Mouse (Mus musculus) myocyte (in vitro differentiated cells): ENCODE results near the gene Rhoc.

Experiments
- POLR2A ChIP-seq: IDR thresholded peaks from one replicate; pipeline ENCODE4 v1.6.1; 2011; ENCODE audit warnings: low read depth, mild to moderate bottlenecking, control low read depth, moderate library complexity; ENCODE audit not compliant: insufficient read length
- SRF ChIP-seq: IDR thresholded peaks from one replicate; pipeline ENCODE4 v1.6.1; 2011; ENCODE audit warnings: low read depth; ENCODE audit not compliant: control insufficient read depth, insufficient read length

DNA sequence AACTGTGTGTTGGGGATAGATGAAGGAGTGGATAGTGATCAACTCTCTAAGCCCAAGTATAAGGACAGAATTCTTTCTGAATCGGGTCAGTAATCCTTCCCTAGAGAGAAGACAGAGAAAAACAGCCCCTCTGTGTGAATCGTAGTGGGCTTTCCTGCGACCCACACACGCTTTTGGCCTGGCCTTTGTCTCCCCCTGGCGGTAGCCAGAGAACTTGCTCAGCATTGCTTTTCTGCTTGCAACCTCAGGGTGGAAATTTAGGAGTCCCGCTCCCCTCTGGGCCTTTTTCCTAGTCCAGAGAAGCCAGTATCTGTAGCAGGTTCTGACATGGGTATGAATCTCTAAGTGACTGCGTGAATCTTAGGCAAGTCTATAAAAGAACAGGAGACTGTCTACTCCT lies 8.2 kb upstream of the Rhoc start:
- TF ChIP-seq POLR2A = no peak
- TF ChIP-seq SRF = no peak
